In genomic region chr7:89355519-89356255, GRCm38 (mm10) we compare ENCODE assay signal across 16 mouse cellular contexts. TPM values are rescaled to one million over a fixed set of nuclear protein-coding genes. Genes with fewer than 3 reads are reported as not detected.
DNase-seq lines count a peak whose midpoint lies in the region; ATAC-seq lines count a peak whose summit lies in the region.
"Had no signal": no experiment of that assay in that cellular context is flagged by ENCODE, and none has a peak within 500 bp of the region (broad histone marks: within the 10 kb centered on the region; RNA-seq: fewer than 3 reads in every experiment).

No protein-coding gene starts in this region.

- peaks cover 2% of the 10 kb centered on the region for H3K4me1 ChIP-seq in lung, embryonic 16.5 days (replicated peaks; ENCODE audit: control insufficient read depth, insufficient read depth, low read length)
- peaks cover 20% of the 10 kb centered on the region for H3K4me1 ChIP-seq in embryonic facial prominence, embryonic 12.5 days
- peaks cover 13% of the 10 kb centered on the region for H3K4me1 ChIP-seq in limb, embryonic 15.5 days
- H3K4me1 ChIP-seq: liver, embryonic 13.5 days; midbrain, embryonic 13.5 days had no signal

- H3K4me2 ChIP-seq in lung, embryonic 16.5 days (ENCODE audit: low read depth, low read length): no peak overlapping the region
- H3K4me2 ChIP-seq in embryonic facial prominence, embryonic 12.5 days (replicated peaks): no peak overlapping the region
- H3K4me2 ChIP-seq in limb, embryonic 15.5 days: no peak overlapping the region
- H3K4me2 ChIP-seq: liver, embryonic 13.5 days; midbrain, embryonic 13.5 days had no signal

- no peak overlapping the region for H3K4me3 ChIP-seq in lung, embryonic 16.5 days (ENCODE audit: low read length)
- no peak overlapping the region for H3K4me3 ChIP-seq in embryonic facial prominence, embryonic 12.5 days
- no peak overlapping the region for H3K4me3 ChIP-seq in limb, embryonic 15.5 days
- H3K4me3 ChIP-seq: erythroblast, embryonic 14.5 days; liver, embryonic 13.5 days; midbrain, embryonic 13.5 days had no signal

- no peaks in the 10 kb centered on the region for H3K36me3 ChIP-seq in lung, embryonic 16.5 days (ENCODE audit: control insufficient read depth, insufficient read depth, low read length)
- no peaks in the 10 kb centered on the region for H3K36me3 ChIP-seq in embryonic facial prominence, embryonic 12.5 days
- no peaks in the 10 kb centered on the region for H3K36me3 ChIP-seq in limb, embryonic 15.5 days
- H3K36me3 ChIP-seq: liver, embryonic 13.5 days; midbrain, embryonic 13.5 days had no signal

- WGBS in lung, embryonic 16.5 days: 51% methylated on average over 8 of the region's 8 CpGs
- 48% methylated on average over 8 of the region's 8 CpGs for WGBS in embryonic facial prominence, embryonic 12.5 days
- 34% methylated on average over 8 of the region's 8 CpGs for WGBS in limb, embryonic 15.5 days

- 0 out of 2 replicates have a peak, but pooled peaks have one; percentile 5 for ATAC-seq in lung, embryonic 16.5 days (ENCODE audit: low read depth)
- ATAC-seq in embryonic facial prominence, embryonic 12.5 days (ENCODE audit: insufficient number of reproducible peaks, insufficient read depth, low FRiP score, low TSS enrichment): 0 out of 2 replicates have a peak, but pooled peaks have one; percentile 3
- peak; percentile 64; the same call in 1 of the 2 replicates for ATAC-seq in limb, embryonic 15.5 days (ENCODE audit: insufficient number of reproducible peaks, low FRiP score, low TSS enrichment, low read depth)
- ATAC-seq: forebrain, embryonic 16.5 days; hindbrain, postnatal 0 days; midbrain, embryonic 13.5 days had no signal

- no peaks in the 10 kb centered on the region for H3K27me3 ChIP-seq in lung, embryonic 16.5 days (ENCODE audit: control insufficient read depth, insufficient read depth, low read depth, low read length)
- no peaks in the 10 kb centered on the region for H3K27me3 ChIP-seq in embryonic facial prominence, embryonic 12.5 days
- H3K27me3 ChIP-seq in limb, embryonic 15.5 days: no peaks in the 10 kb centered on the region
- H3K27me3 ChIP-seq: liver, embryonic 13.5 days had no signal

- no peak overlapping the region for H3K9ac ChIP-seq in lung, embryonic 16.5 days (ENCODE audit: low read length)
- H3K9ac ChIP-seq in embryonic facial prominence, embryonic 12.5 days: no peak overlapping the region
- H3K9ac ChIP-seq in limb, embryonic 15.5 days: no peak overlapping the region
- H3K9ac ChIP-seq: liver, embryonic 13.5 days; midbrain, embryonic 13.5 days had no signal

- H3K27ac ChIP-seq in lung, embryonic 16.5 days (ENCODE audit: low read length): peak overlapping the region; percentile 20; the same call in 1 of the 2 replicates
- H3K27ac ChIP-seq in embryonic facial prominence, embryonic 12.5 days: peak overlapping the region; percentile 61
- H3K27ac ChIP-seq in limb, embryonic 15.5 days: peak overlapping the region; percentile 75
- H3K27ac ChIP-seq: hindbrain, postnatal 0 days; liver, embryonic 13.5 days; midbrain, embryonic 13.5 days had no signal

- DNase-seq in heart, adult 11 months: peak; percentile 18
- DNase-seq in heart, adult 9 months (ENCODE audit: low spot score in 2 of 2): no peak
- no peak for DNase-seq in lung, postnatal 36 days
- no peak for DNase-seq in cerebellum, postnatal 10 days
- DNase-seq in cerebellum, postnatal 4 days (ENCODE audit: low spot score in 2 of 2): no peak
- DNase-seq: cerebellum, adult 11 months; liver, embryonic 13.5 days; lung, postnatal 10 days; right cerebral cortex, postnatal 25 days had no signal

- no peaks in the 10 kb centered on the region for H3K9me3 ChIP-seq in lung, embryonic 16.5 days (ENCODE audit: control insufficient read depth, low read length)
- no peaks in the 10 kb centered on the region for H3K9me3 ChIP-seq in embryonic facial prominence, embryonic 12.5 days
- H3K9me3 ChIP-seq in limb, embryonic 15.5 days: no peaks in the 10 kb centered on the region
- H3K9me3 ChIP-seq: liver, embryonic 13.5 days; midbrain, embryonic 13.5 days had no signal

RNA-seq across cellular contexts. Expression of gene Tmem135, which starts 48.3 kb away (rescaled TPM):
- polyA plus RNA-seq in lung, embryonic 16.5 days (2015; fragmentation: Nextera tagmentation; extraction: Ambion mirVana): 27.5 and 29.0 TPM in 2 replicates
- 22.7 and 23.0 TPM in 2 replicates for polyA plus RNA-seq in embryonic facial prominence, embryonic 12.5 days (2016; fragmentation: Nextera tagmentation; extraction: Ambion mirVana)
- polyA plus RNA-seq in limb, embryonic 15.5 days (2015; fragmentation: Nextera tagmentation; extraction: Ambion mirVana): 19.4 and 20.8 TPM in 2 replicates

RNA-seq across cellular contexts. Expression of gene Fzd4, which starts 48.5 kb away (rescaled TPM):
- 14.4 and 14.8 TPM in 2 replicates for polyA plus RNA-seq in lung, embryonic 16.5 days (2015; fragmentation: Nextera tagmentation; extraction: Ambion mirVana)
- 13.2 and 15.2 TPM in 2 replicates for polyA plus RNA-seq in embryonic facial prominence, embryonic 12.5 days (2016; fragmentation: Nextera tagmentation; extraction: Ambion mirVana)
- 11.1 and 12.3 TPM in 2 replicates for polyA plus RNA-seq in limb, embryonic 15.5 days (2015; fragmentation: Nextera tagmentation; extraction: Ambion mirVana)
- polyA plus RNA-seq: erythroblast, embryonic 14.5 days had no signal

Comparison
In these comparisons a context has a peak if more than half of its experiments do, and no peak if none do; other contexts are left out.
1. ATAC-seq: peak in every context shown above with its lines; median percentile 64 in limb, embryonic 15.5 days; 5 in lung, embryonic 16.5 days; 3 in embryonic facial prominence, embryonic 12.5 days.
2. H3K27ac ChIP-seq: peak in every context shown above with its lines; median percentile 75 in limb, embryonic 15.5 days; 61 in embryonic facial prominence, embryonic 12.5 days; 20 in lung, embryonic 16.5 days.